Mouse (Mus musculus): Measurements from ENCODE around the gene Myt1l. TPM values are rescaled to one million over a fixed set of nuclear protein-coding genes. Genes with fewer than 3 reads are reported as not detected.

The Myt1l gene
- polyA plus RNA-seq, 1 experiment, result not detected

DNA sequence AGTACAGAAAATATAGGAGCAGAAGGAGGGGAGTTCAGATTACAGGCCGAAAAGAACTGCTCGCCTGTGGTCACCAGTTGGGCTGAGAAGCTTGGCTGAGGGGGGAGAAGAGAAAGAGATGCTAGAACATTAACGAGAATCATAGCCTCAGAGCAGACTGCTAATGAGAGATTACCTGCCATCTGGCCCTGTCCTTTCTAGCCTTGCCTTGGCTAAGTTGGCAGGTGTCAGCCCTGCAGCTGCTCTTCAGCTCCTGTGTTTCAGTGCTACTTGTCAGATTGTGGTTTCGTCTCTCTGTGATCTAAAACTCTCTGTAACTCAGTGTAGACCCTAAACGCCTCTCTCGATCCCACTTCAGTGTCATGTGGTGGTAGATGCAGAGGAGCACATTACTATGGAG, 388.6 kb downstream of the Myt1l start:
- no peak for TF ChIP-seq GATA1 (IDR thresholded peaks at IDR 0.05; ENCODE audit: low read length)

DNA sequence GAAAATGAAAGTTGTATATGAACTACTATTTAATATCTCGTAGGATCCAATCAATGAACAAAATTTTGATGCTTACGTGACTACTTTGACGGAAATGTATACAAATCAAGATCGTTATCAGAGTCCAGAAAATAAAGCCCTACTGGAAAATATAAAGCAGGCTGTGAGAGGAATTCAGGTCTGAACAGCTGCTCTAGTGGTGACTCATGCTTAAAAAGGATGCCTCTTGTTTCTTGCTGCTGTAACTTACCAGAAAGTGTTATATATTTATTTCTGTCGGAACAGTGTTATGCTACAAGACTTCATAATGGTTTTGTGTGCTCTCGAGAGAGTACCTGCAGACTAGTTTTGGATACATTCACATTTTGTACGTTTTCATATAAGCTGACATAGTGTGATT, 392.1 kb downstream of the Myt1l start:
- TF ChIP-seq GATA1 (IDR thresholded peaks at IDR 0.05; ENCODE audit: low read length), result no peak

DNA sequence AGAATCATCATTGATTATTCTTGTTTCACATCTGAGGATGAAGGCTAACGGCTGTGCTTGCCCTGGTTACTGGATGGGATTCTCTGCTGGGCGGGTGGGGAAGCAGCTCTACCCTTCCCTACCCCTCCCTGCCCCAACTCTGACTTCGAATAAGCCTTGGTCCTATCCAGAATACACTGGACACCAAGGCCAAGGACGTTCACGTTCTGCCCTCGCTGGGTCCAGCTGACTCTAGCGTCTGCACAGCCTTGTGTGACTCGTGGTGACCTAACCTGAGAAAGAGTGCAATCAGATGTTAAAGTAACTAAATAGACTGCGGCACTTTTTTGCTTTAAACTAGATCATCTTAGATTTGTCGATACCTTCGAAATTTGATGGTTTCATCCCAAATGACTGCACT, 393.3 kb downstream of the Myt1l start:
- no peak for TF ChIP-seq GATA1 (IDR thresholded peaks at IDR 0.05; ENCODE audit: low read length)

GRCm38 (mm10) chr12:29926896-29927295, 398.7 kb downstream of the Myt1l start:
- TF ChIP-seq GATA1 (IDR thresholded peaks at IDR 0.05; ENCODE audit: low read length), result no peak

DNA sequence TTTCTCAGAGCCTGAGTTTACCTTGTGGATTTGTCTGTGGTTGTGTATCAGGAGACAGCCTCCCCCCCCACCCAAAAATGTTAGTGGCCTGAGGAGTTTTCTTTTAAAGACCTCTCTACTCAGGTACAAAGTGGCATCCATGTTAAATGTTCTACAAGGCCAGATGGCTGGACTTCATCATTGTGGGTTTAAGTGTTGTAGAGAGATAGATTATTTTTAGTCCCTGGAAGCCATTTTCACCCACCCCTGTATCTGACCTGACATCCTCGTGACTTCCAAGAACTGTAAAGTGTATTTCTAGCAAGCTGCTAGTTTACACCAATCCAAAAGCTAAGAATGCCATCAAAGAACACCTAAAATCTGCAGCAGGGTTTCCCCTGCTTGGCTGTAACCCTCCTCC, 402.4 kb downstream of the Myt1l start:
- no peak for TF ChIP-seq GATA1 (IDR thresholded peaks at IDR 0.05; ENCODE audit: low read length)

DNA sequence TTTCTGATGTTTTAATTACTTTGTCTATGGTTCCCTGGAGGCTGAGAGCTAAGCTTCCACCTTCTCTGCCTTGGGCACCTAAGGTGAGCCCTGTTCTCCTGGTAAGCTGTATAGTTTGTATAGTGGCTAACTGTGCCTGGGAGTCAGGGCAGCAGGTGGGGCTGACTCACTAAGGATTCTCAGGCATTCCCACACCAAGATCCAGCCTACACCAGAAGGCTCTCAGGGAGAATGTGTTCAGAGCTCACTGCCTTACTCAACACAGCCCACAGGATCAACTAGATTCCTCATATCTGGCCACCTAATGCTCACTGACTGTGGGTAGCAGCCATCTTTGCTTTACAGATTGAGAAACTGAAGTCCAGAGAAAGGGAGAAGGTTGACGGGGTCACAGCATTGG, 404.8 kb downstream of the Myt1l start:
- TF ChIP-seq GATA1 (IDR thresholded peaks at IDR 0.05; ENCODE audit: low read length), result no peak

- no peak for TF ChIP-seq GATA1 (IDR thresholded peaks at IDR 0.05; ENCODE audit: low read length)
Measured at GRCm38 (mm10) chr12:29933501-29933900, 405.3 kb downstream of the Myt1l start.

DNA sequence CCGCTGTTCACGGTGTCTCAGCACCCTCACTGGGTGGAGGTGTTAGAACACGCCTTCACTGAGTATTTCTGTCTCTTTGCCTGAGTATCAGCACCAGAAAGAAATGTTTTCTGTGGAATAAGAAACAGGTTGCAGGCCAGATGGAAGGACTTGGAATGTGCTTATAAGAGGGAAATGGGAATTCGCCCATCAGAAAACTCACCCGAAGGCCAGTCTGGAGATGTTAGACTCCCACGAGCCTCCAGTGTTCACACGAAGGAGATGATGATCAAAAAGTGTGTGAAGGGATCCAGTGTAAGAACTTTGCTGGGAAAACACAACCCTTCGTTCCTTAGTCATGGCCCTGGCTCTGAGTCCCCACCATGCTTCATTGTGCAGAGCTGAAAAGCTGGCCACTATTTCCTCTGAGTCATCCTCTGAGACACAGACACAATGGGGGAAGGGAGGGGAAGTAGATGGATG, 406.0 kb downstream of the Myt1l start:
- no peak for TF ChIP-seq GATA1 (IDR thresholded peaks at IDR 0.05; ENCODE audit: low read length)

- TF ChIP-seq GATA1 (IDR thresholded peaks at IDR 0.05; ENCODE audit: low read length), result no peak
Measured at GRCm38 (mm10) chr12:29937308-29937707, 409.1 kb downstream of the Myt1l start, which contains the start of gene Pxdn. Gene Pxdn (plus strand): TSS chr12:29937608.

DNA sequence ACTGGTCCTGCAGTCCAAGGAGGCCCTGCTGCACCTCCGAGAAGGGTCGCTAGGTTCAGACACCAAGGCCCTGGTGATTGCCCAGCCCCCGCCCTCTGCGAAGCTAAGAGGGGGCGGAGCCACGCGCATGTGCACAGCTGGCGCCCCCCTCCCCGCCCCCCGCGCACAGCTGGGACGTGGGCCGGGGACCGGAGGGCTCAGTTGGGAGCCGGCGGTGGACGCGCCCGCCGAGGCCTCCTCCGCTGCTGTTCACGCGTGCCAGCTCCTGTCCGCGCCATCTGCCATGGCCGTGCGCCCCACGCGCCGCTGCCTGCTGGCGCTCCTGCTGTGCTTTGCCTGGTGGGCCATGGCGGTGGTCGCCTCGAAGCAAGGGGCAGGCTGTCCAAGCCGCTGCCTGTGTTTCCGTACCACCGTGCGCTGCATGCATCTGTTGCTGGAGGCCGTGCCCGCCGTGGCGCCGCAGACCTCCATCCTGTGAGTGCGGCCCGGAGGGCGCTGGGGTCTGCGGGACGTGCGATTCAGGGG, 409.7 kb downstream of the Myt1l start:
- no peak for TF ChIP-seq GATA1 (IDR thresholded peaks at IDR 0.05; ENCODE audit: low read length)

- TF ChIP-seq GATA1 (IDR thresholded peaks at IDR 0.05; ENCODE audit: low read length), result no peak
Measured at GRCm38 (mm10) chr12:29938376-29939041, 410.3 kb downstream of the Myt1l start.

GRCm38 (mm10) chr12:29939261-29939671, 411.1 kb downstream of the Myt1l start:
- no peak for TF ChIP-seq GATA1 (IDR thresholded peaks at IDR 0.05; ENCODE audit: low read length)

GRCm38 (mm10) chr12:29942435-29942834, 414.3 kb downstream of the Myt1l start:
- no peak for TF ChIP-seq GATA1 (IDR thresholded peaks at IDR 0.05; ENCODE audit: low read length)

- TF ChIP-seq GATA1 (IDR thresholded peaks at IDR 0.05; ENCODE audit: low read length), result no peak
Measured at GRCm38 (mm10) chr12:29944650-29945049, 416.5 kb downstream of the Myt1l start.

DNA sequence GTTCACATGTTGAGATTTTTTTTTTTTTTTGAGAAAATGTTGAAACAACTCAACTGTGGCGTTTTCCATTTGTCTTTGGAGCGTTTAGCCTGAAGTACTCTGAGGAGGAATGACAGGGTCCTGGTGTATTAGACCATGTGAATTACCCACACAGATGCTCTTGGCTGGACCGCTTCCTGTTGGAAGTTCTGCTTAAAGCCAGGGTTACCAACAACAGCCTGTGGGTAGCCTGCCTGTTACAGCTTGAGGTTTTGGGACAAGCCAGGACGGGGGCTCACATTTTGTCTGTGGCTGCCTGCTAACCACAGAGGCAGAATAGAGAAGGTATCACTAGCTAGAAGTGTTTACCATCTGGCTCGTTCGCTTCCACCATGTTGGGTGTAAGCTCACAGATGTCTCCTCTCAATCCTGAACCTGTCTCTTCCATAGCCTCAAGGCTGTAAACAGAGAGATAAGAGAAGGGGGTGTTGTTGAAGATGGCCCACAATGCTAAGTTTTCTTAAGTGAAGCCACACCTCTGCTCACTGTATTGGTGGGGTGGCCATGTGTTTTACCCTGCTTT, 417.1 kb downstream of the Myt1l start:
- no peak for TF ChIP-seq GATA1 (IDR thresholded peaks at IDR 0.05; ENCODE audit: low read length)

DNA sequence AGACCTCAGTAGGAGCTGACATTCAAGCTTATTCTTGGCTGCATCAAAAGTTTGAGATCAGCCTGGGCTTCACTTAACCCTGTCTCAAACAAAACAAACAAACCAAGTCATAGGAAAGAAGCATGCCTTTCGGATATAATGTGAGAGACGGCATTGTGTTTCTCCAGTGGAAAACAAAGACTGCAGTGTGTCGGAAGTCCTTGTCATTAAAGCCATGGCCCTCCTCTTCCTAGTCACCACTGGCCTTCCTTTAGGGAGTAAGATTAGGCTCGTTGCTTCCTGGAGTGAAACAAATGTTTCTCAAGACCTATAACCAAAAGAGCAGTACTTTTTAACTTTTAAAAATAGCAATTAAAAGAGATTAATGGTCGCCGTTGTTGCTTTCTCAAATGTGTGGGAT, 422.9 kb downstream of the Myt1l start:
- no peak for TF ChIP-seq GATA1 (IDR thresholded peaks at IDR 0.05; ENCODE audit: low read length)

DNA sequence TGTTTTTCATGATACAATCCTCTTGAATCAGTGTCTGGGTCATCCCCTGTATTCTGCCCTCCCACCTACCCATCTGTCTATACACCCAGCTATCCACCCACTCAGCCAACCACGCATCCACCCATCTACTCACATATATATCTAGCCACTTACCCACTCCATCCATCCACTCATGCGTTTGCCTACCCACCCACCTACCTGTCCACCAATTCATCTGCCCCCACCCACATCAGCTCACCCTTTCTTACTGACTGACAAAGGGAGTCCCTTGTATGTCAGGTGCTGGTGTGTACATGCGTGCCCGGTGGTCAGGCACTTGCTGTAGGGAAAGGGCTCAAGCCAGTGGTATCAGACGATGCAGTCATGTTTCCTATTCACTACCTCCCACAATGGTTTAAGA, 423.3 kb downstream of the Myt1l start:
- TF ChIP-seq GATA1 (IDR thresholded peaks at IDR 0.05; ENCODE audit: low read length), result no peak
